Mouse (Mus musculus): ENCODE measurements around the gene Abat. TPM values are rescaled to one million over a fixed set of nuclear protein-coding genes. Genes with fewer than 3 reads are reported as not detected.

Abat gene
- polyA plus RNA-seq, 2 experiments, result 19.1 to 23.2 TPM

- ATAC-seq (ENCODE audit: low FRiP score, low read depth) (no peak), DNase-seq (ENCODE audit: low spot score) (no peak)
- H3K36me3 ChIP-seq (ENCODE audit: control insufficient read depth, insufficient read depth, low read length), result peaks cover 8% of the 10 kb centered on the region; the same call in 1 of the 2 replicates
- WGBS, result 85% methylated on average over 4 of the region's 4 CpGs
- no peak overlapping the region for H3K27ac ChIP-seq (replicated peaks; ENCODE audit: low read depth, low read length)
- H3K9ac ChIP-seq (ENCODE audit: low read depth, low read length, severe bottlenecking), result no peak overlapping the region
- H3K4me1 ChIP-seq (ENCODE audit: control insufficient read depth, insufficient read depth, low read length), result no peaks in the 10 kb centered on the region
- H3K9me3 ChIP-seq (ENCODE audit: control insufficient read depth, low read length), result no peaks in the 10 kb centered on the region
- no peak overlapping the region for H3K4me2 ChIP-seq (replicated peaks; ENCODE audit: low read depth, low read length, severe bottlenecking)
- no peak overlapping the region for H3K4me3 ChIP-seq (replicated peaks; ENCODE audit: low read length)
- no peaks in the 10 kb centered on the region for H3K27me3 ChIP-seq (ENCODE audit: control insufficient read depth, insufficient read depth, low read length)
- no peak for TF ChIP-seq POLR2A (IDR thresholded peaks at IDR 0.05; ENCODE audit: borderline replicate concordance, extremely low read depth, insufficient read depth, insufficient read length)
Observed at GRCm38 (mm10) chr16:8613039-8613438, 99.8 kb downstream of the Abat start.

GRCm38 (mm10) chr16:8613447-8613846 lies 100.2 kb downstream of the Abat start:
- Histone ChIP-seq H3K27me3 (ENCODE audit: control insufficient read depth, insufficient read depth, low read length) (no peaks in the 10 kb centered on the region), H3K4me3 (replicated peaks; ENCODE audit: low read length) (no peak overlapping the region), H3K4me1 (ENCODE audit: control insufficient read depth, insufficient read depth, low read length) (no peaks in the 10 kb centered on the region), H3K4me2 (replicated peaks; ENCODE audit: low read depth, low read length, severe bottlenecking) (no peak overlapping the region), H3K36me3 (ENCODE audit: control insufficient read depth, insufficient read depth, low read length) (peaks cover 10% of the 10 kb centered on the region; the same call in 1 of the 2 replicates), H3K9me3 (ENCODE audit: control insufficient read depth, low read length) (no peaks in the 10 kb centered on the region), H3K27ac (replicated peaks; ENCODE audit: low read depth, low read length) (no peak overlapping the region), H3K9ac (ENCODE audit: low read depth, low read length, severe bottlenecking) (no peak overlapping the region)
- WGBS, result 85% methylated on average over 3 of the region's 3 CpGs
- ATAC-seq (ENCODE audit: low FRiP score, low read depth), result no peak
- no peak for TF ChIP-seq POLR2A (IDR thresholded peaks at IDR 0.05; ENCODE audit: borderline replicate concordance, extremely low read depth, insufficient read depth, insufficient read length)
- DNase-seq (ENCODE audit: low spot score), result no peak

GRCm38 (mm10) chr16:8619659-8620314 lies 106.6 kb downstream of the Abat start:
- WGBS, result 57% methylated on average over 10 of the region's 10 CpGs
- Histone ChIP-seq H3K4me3 (replicated peaks; ENCODE audit: low read length) (no peak overlapping the region), H3K36me3 (ENCODE audit: control insufficient read depth, insufficient read depth, low read length) (peaks cover 15% of the 10 kb centered on the region), H3K9ac (ENCODE audit: low read depth, low read length, severe bottlenecking) (no peak overlapping the region), H3K9me3 (ENCODE audit: control insufficient read depth, low read length) (no peaks in the 10 kb centered on the region), H3K4me2 (replicated peaks; ENCODE audit: low read depth, low read length, severe bottlenecking) (no peak overlapping the region), H3K27ac (replicated peaks; ENCODE audit: low read depth, low read length) (no peak overlapping the region), H3K4me1 (ENCODE audit: control insufficient read depth, insufficient read depth, low read length) (no peaks in the 10 kb centered on the region; the same call in 1 of the 2 replicates), H3K27me3 (ENCODE audit: control insufficient read depth, insufficient read depth, low read length) (no peaks in the 10 kb centered on the region)
- no peak for ATAC-seq (ENCODE audit: low FRiP score, low read depth)
- no peak for TF ChIP-seq POLR2A (IDR thresholded peaks at IDR 0.05; ENCODE audit: borderline replicate concordance, extremely low read depth, insufficient read depth, insufficient read length)
- no peak for DNase-seq (ENCODE audit: low spot score)

GRCm38 (mm10) chr16:8620315-8621115 lies 107.3 kb downstream of the Abat start:
- no peak for TF ChIP-seq POLR2A (IDR thresholded peaks at IDR 0.05; ENCODE audit: borderline replicate concordance, extremely low read depth, insufficient read depth, insufficient read length)
- DNase-seq (ENCODE audit: low spot score) (no peak), ATAC-seq (ENCODE audit: low FRiP score, low read depth) (no peak)
- H3K4me2 ChIP-seq (replicated peaks; ENCODE audit: low read depth, low read length, severe bottlenecking), result no peak overlapping the region
- no peaks in the 10 kb centered on the region for H3K27me3 ChIP-seq (ENCODE audit: control insufficient read depth, insufficient read depth, low read length)
- no peaks in the 10 kb centered on the region for H3K9me3 ChIP-seq (ENCODE audit: control insufficient read depth, low read length)
- H3K27ac ChIP-seq (replicated peaks; ENCODE audit: low read depth, low read length), result no peak overlapping the region
- no peak overlapping the region for H3K4me3 ChIP-seq (replicated peaks; ENCODE audit: low read length)
- peaks cover 15% of the 10 kb centered on the region for H3K36me3 ChIP-seq (ENCODE audit: control insufficient read depth, insufficient read depth, low read length)
- 75% methylated on average over 16 of the region's 16 CpGs for WGBS
- no peaks in the 10 kb centered on the region; the same call in 1 of the 2 replicates for H3K4me1 ChIP-seq (ENCODE audit: control insufficient read depth, insufficient read depth, low read length)
- H3K9ac ChIP-seq (ENCODE audit: low read depth, low read length, severe bottlenecking), result no peak overlapping the region

GRCm38 (mm10) chr16:8630419-8630818 lies 117.2 kb downstream of the Abat start:
- H3K4me1 ChIP-seq (ENCODE audit: control insufficient read depth, insufficient read depth, low read length), result no peaks in the 10 kb centered on the region
- H3K27me3 ChIP-seq (ENCODE audit: control insufficient read depth, insufficient read depth, low read length), result no peaks in the 10 kb centered on the region
- no peak overlapping the region for H3K27ac ChIP-seq (replicated peaks; ENCODE audit: low read depth, low read length)
- ATAC-seq (ENCODE audit: low FRiP score, low read depth) (no peak), DNase-seq (ENCODE audit: low spot score) (no peak)
- H3K9ac ChIP-seq (ENCODE audit: low read depth, low read length, severe bottlenecking), result no peak overlapping the region
- WGBS, result 81% methylated on average over 2 of the region's 2 CpGs
- H3K4me3 ChIP-seq (replicated peaks; ENCODE audit: low read length), result no peak overlapping the region
- no peak overlapping the region for H3K4me2 ChIP-seq (replicated peaks; ENCODE audit: low read depth, low read length, severe bottlenecking)
- H3K36me3 ChIP-seq (ENCODE audit: control insufficient read depth, insufficient read depth, low read length), result peaks cover 24% of the 10 kb centered on the region
- no peaks in the 10 kb centered on the region for H3K9me3 ChIP-seq (ENCODE audit: control insufficient read depth, low read length)
- TF ChIP-seq POLR2A (IDR thresholded peaks at IDR 0.05; ENCODE audit: borderline replicate concordance, extremely low read depth, insufficient read depth, insufficient read length), result no peak

Measured in limb, embryonic 14.5 days (tissue).